Mouse (Mus musculus): ENCODE measurements at regions not wholly inside any gene's neighbourhood (a gene's known extent, or its start where the extent isn't known, plus 50 kb on each side); places are given as distances from the start of the nearest gene placed in this dataset.

GRCm38 (mm10) chr14:118430286-118430685 lies 163.5 kb downstream of the Gm9376 start:
- no peaks in the 10 kb centered on the region for H3K36me3 ChIP-seq (ENCODE audit: insufficient read depth, low read length)

GRCm38 (mm10) chr14:118430740-118431139 lies 164.0 kb downstream of the Gm9376 start:
- H3K4me1 ChIP-seq (replicated peaks; ENCODE audit: insufficient read depth, low read length): no peaks in the 10 kb centered on the region
- no peaks in the 10 kb centered on the region; the same call in 1 of the 2 replicates for H3K9me3 ChIP-seq (replicated peaks; ENCODE audit: low read length)
- TF ChIP-seq CTCF (IDR thresholded peaks at IDR 0.05; ENCODE audit: low read depth): no peak
- H3K9ac ChIP-seq (ENCODE audit: low read depth, low read length): no peak overlapping the region
- H3K27ac ChIP-seq: no peak overlapping the region
- ATAC-seq (replicated peaks; ENCODE audit: low FRiP score, low read depth) (no peak), DNase-seq (ENCODE audit: low spot score) (no peak)
- no peak overlapping the region for H3K4me2 ChIP-seq (ENCODE audit: low read length)
- H3K36me3 ChIP-seq (ENCODE audit: insufficient read depth, low read length): no peaks in the 10 kb centered on the region
- no peak overlapping the region for H3K4me3 ChIP-seq (replicated peaks; ENCODE audit: low read depth, low read length)
- H3K27me3 ChIP-seq (ENCODE audit: insufficient read depth, low read length): peaks cover 21% of the 10 kb centered on the region
- 64% methylated on average over 1 of the region's 1 CpGs for WGBS

More at GRCm38 (mm10) chr14:118430286-118430685, 163.5 kb downstream of the Gm9376 start:
- no peak for TF ChIP-seq CTCF (IDR thresholded peaks at IDR 0.05; ENCODE audit: low read depth)
- H3K9me3 ChIP-seq (replicated peaks; ENCODE audit: low read length): no peaks in the 10 kb centered on the region; the same call in 1 of the 2 replicates
- H3K9ac ChIP-seq (ENCODE audit: low read depth, low read length): no peak overlapping the region
- H3K27me3 ChIP-seq (ENCODE audit: insufficient read depth, low read length): peaks cover 16% of the 10 kb centered on the region
- no peak overlapping the region for H3K27ac ChIP-seq
- H3K4me1 ChIP-seq (replicated peaks; ENCODE audit: insufficient read depth, low read length): no peaks in the 10 kb centered on the region
- DNase-seq (ENCODE audit: low spot score) (no peak), ATAC-seq (replicated peaks; ENCODE audit: low FRiP score, low read depth) (no peak)
- no peak overlapping the region for H3K4me3 ChIP-seq (replicated peaks; ENCODE audit: low read depth, low read length)
- no peak overlapping the region for H3K4me2 ChIP-seq (ENCODE audit: low read length)
- 93% methylated on average over 4 of the region's 4 CpGs for WGBS

GRCm38 (mm10) chr14:118431241-118431882 lies 164.6 kb downstream of the Gm9376 start:
- DNase-seq (ENCODE audit: low spot score): no peak
- Histone ChIP-seq H3K4me1 (replicated peaks; ENCODE audit: insufficient read depth, low read length) (no peaks in the 10 kb centered on the region), H3K9ac (ENCODE audit: low read depth, low read length) (no peak overlapping the region), H3K36me3 (ENCODE audit: insufficient read depth, low read length) (no peaks in the 10 kb centered on the region), H3K4me3 (replicated peaks; ENCODE audit: low read depth, low read length) (no peak overlapping the region), H3K4me2 (ENCODE audit: low read length) (no peak overlapping the region), H3K9me3 (replicated peaks; ENCODE audit: low read length) (no peaks in the 10 kb centered on the region; the same call in 1 of the 2 replicates), H3K27ac (no peak overlapping the region), H3K27me3 (ENCODE audit: insufficient read depth, low read length) (peaks cover 25% of the 10 kb centered on the region)
- no peak for ATAC-seq (replicated peaks; ENCODE audit: low FRiP score, low read depth)
- 57% methylated on average over 6 of the region's 6 CpGs for WGBS
- TF ChIP-seq CTCF (IDR thresholded peaks at IDR 0.05; ENCODE audit: low read depth): no peak

All from kidney, postnatal 0 days (tissue).